Mouse (Mus musculus) embryo, embryonic 11.5 days (tissue): Measurements from ENCODE around the gene Osmr.
"Not testable (repeated sequence)": the region's sequence is repeated elsewhere in the genome, so short reads cannot be mapped to it uniquely, and the experiment has no call there.

Experiments used
- DNase-seq: peaks from one replicate; pipeline ENCODE4 v3.0.0-alpha.2; 2012; ENCODE audit warnings: low read depth, low spot score

Gene Osmr

GRCm38 (mm10) chr15:6861617-6862016, 13.2 kb downstream of the Osmr start:
- DNase-seq: no peak

GRCm38 (mm10) chr15:6859781-6860180, 15.0 kb downstream of the Osmr start:
- no peak for DNase-seq

- DNase-seq: no peak
Observed at GRCm38 (mm10) chr15:6858871-6859270, 15.9 kb downstream of the Osmr start.

- DNase-seq: no peak
Observed at GRCm38 (mm10) chr15:6857270-6857905, 17.4 kb downstream of the Osmr start.

GRCm38 (mm10) chr15:6849851-6850250, 24.9 kb downstream of the Osmr start:
- DNase-seq: no peak

- DNase-seq: peak; percentile 2
Observed at GRCm38 (mm10) chr15:6840199-6840598, 34.6 kb downstream of the Osmr start.

- DNase-seq: no peak
Observed at GRCm38 (mm10) chr15:6815807-6816206, 59.0 kb downstream of the Osmr start.

- DNase-seq: not testable (repeated sequence)
Observed at GRCm38 (mm10) chr15:6801212-6801611, 73.6 kb downstream of the Osmr start.

GRCm38 (mm10) chr15:6792846-6793245, 81.9 kb downstream of the Osmr start:
- no peak for DNase-seq

GRCm38 (mm10) chr15:6791648-6792047, 83.1 kb downstream of the Osmr start:
- no peak for DNase-seq

- DNase-seq: no peak
Observed at GRCm38 (mm10) chr15:6790011-6790410, 84.8 kb downstream of the Osmr start.

GRCm38 (mm10) chr15:6787236-6787635, 87.5 kb downstream of the Osmr start:
- DNase-seq: no peak

GRCm38 (mm10) chr15:6786212-6786611, 88.6 kb downstream of the Osmr start:
- DNase-seq: no peak

- DNase-seq: no peak
Observed at GRCm38 (mm10) chr15:6772265-6772664, 102.5 kb downstream of the Osmr start.
